12 mouse cellular contexts compared by ENCODE assay signal in genomic region chr8:80853622-80854021, GRCm38 (mm10). TPM values are rescaled to one million over a fixed set of nuclear protein-coding genes. Genes with fewer than 3 reads are reported as not detected.
DNase-seq lines count a peak whose midpoint lies in the region; ATAC-seq and TF ChIP-seq lines count a peak whose summit lies in the region.
"Had no signal": no experiment of that assay in that cellular context is flagged by ENCODE, and none has a peak within 500 bp of the region (broad histone marks: within the 10 kb centered on the region; RNA-seq: fewer than 3 reads in every experiment).

No protein-coding gene starts in this region.

- H3K4me3 ChIP-seq in kidney, postnatal 0 days (replicated peaks; ENCODE audit: low read depth, low read length) = no peak overlapping the region
- H3K4me3 ChIP-seq: liver, embryonic 12.5 days had no signal

- peak; percentile 34 to 64 for DNase-seq in cerebellum, postnatal 25 days
- DNase-seq in cerebellum, adult 11 months = no peak
- DNase-seq in kidney, postnatal 0 days (ENCODE audit: low spot score) = no peak
- no peak for DNase-seq in kidney, adult 18-20 months
- DNase-seq in brain, embryonic 14.5 days (ENCODE audit: low read depth) = peak; percentile 41
- peak; percentile 34 for DNase-seq in lung, postnatal 10 days
- DNase-seq in ovary, postnatal 36 days (ENCODE audit: low spot score) = no peak
- no peak for DNase-seq in natural killer cell, adult 2 months (ENCODE audit: low spot score in 2 of 2)
- DNase-seq: forebrain, postnatal 0 days; midbrain, embryonic 14.5 days; thymus, postnatal 25 days had no signal

- ATAC-seq in kidney, postnatal 0 days (replicated peaks; ENCODE audit: low FRiP score, low read depth) = no peak
- ATAC-seq: liver, embryonic 12.5 days had no signal

- no peaks in the 10 kb centered on the region for H3K9me3 ChIP-seq in kidney, postnatal 0 days (replicated peaks; ENCODE audit: low read length)
- H3K9me3 ChIP-seq: liver, embryonic 12.5 days had no signal

- WGBS in kidney, postnatal 0 days = 36% methylated on average over 13 of the region's 13 CpGs

- TF ChIP-seq CTCF in kidney, postnatal 0 days (IDR thresholded peaks at IDR 0.05; ENCODE audit: low read depth) = no peak
- no peak for TF ChIP-seq CTCF in brain, embryonic 14.5 days (IDR thresholded peaks at IDR 0.05; ENCODE audit: borderline replicate concordance, extremely low read depth, insufficient read depth, insufficient read length)

- no peak overlapping the region for H3K9ac ChIP-seq in kidney, postnatal 0 days (ENCODE audit: low read depth, low read length)
- H3K9ac ChIP-seq: forebrain, postnatal 0 days; liver, embryonic 12.5 days had no signal

- TF ChIP-seq POLR2A in brain, embryonic 14.5 days (IDR thresholded peaks at IDR 0.05; ENCODE audit: borderline replicate concordance, extremely low read depth, insufficient read depth, insufficient read length, poor library complexity, severe bottlenecking) = no peak

- H3K27me3 ChIP-seq in kidney, postnatal 0 days (ENCODE audit: insufficient read depth, low read length) = no peaks in the 10 kb centered on the region
- H3K27me3 ChIP-seq: liver, embryonic 12.5 days had no signal

- H3K4me1 ChIP-seq in kidney, postnatal 0 days (replicated peaks; ENCODE audit: insufficient read depth, low read length) = peaks cover 15% of the 10 kb centered on the region

- H3K27ac ChIP-seq in kidney, postnatal 0 days = no peak overlapping the region
- H3K27ac ChIP-seq: liver, embryonic 12.5 days had no signal

- H3K36me3 ChIP-seq in kidney, postnatal 0 days (ENCODE audit: insufficient read depth, low read length) = no peaks in the 10 kb centered on the region

- peak overlapping the region; percentile 4; the same call in 1 of the 2 replicates for H3K4me2 ChIP-seq in kidney, postnatal 0 days (ENCODE audit: low read length)

RNA-seq across cellular contexts. Expression of gene Gab1, which starts 26.7 kb away (rescaled TPM):
- 14.1 and 14.9 TPM in 2 replicates for polyA plus RNA-seq in kidney, postnatal 0 days (2015; fragmentation: Nextera tagmentation; extraction: Ambion mirVana)
- polyA plus RNA-seq in brain, embryonic 14.5 days (2012; rRNA removed) = 23.7 and 26.5 TPM in 2 replicates

Comparison
In these comparisons a context has a peak if more than half of its experiments do, and no peak if none do; other contexts are left out.
1. DNase-seq: peak in cerebellum, postnatal 25 days (2 of 2), brain, embryonic 14.5 days (single experiment) and lung, postnatal 10 days (single experiment); none in cerebellum, adult 11 months (single experiment), kidney, postnatal 0 days (single experiment), kidney, adult 18-20 months (single experiment), ovary, postnatal 36 days (single experiment) and natural killer cell, adult 2 months (0 of 2).